Mouse (Mus musculus) embryo, embryonic 10 days (tissue): ENCODE results near the gene Ptges.
"Not testable (repeated sequence)": the region's sequence is repeated elsewhere in the genome, so short reads cannot be mapped to it uniquely, and the experiment has no call there.

Experiments used
- DNase-seq: peaks from one replicate; pipeline ENCODE4 v3.0.0-alpha.2; 2015; ENCODE audit warnings: low spot score

Gene Ptges

GRCm38 (mm10) chr2:30928893-30929482 lies 675 bp downstream of the Ptges start:
- DNase-seq, result peak; percentile 39

DNA sequence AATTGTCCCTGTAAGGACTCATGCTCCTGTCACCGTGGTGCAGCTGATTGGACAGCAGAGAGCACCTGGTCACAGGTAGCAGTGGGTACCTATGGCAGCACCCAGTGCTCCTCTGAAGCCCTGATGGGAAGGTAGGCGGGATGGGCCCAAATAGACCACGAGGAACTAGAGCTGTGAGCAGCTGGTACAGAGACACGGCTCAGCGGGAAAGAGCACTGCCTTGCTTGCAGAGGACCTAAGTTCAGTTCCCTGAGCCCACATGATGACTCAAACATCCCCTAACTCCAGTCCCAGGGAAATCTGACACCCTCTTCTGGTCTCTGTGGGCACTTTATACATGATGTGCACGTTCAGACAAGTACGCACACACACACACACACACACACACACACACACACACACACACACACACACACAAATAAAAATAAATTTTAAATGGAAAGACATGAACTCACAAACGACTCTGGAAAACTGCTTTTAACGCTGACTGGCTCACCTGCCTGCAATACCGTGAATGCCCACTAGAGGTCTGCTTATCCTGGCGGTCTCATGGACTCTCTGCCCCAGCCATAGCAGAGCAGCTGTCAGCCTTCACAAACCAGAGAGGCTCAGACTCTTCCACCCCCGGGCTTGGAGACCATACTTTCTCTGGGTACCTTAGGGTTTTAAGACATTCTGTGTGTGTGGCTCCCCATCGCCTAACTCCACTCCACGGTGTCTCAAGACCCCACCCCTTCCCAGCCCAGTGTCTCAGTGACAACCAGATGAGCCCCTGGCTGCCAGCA lies 1.6 kb downstream of the Ptges start:
- DNase-seq, result peak; percentile 87

DNA sequence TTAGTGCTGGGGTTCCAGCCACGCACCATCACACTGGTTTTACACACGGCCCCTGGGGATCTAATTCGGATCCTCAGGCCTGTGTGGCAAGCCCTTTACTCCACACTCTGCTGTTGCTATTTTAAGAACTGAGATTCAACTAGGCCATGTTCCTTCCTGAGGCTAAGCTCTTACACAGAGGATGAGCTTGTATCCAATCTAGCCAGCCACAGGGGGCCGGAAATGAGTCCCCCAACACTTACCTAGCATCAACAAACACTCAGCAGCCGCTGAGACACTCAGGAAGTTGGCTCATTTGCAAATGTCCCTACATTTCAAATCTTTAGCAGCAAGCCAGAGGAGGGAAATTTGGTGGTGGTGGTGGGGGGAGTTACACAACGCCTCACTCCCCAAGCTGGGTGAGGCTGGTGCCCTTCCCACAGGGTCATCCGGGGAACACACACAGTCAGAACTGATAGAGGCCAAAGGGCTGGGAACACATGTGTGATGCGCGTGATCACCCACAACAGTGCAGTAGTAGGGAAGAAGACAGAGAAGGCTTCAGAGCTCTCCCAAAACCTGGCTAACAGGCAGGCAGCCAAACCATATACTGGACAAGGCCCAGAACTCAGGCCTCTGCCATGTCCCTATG lies 2.4 kb downstream of the Ptges start:
- no peak for DNase-seq

- DNase-seq, result no peak
Measured at GRCm38 (mm10) chr2:30926381-30926780, 3.3 kb downstream of the Ptges start.

DNA sequence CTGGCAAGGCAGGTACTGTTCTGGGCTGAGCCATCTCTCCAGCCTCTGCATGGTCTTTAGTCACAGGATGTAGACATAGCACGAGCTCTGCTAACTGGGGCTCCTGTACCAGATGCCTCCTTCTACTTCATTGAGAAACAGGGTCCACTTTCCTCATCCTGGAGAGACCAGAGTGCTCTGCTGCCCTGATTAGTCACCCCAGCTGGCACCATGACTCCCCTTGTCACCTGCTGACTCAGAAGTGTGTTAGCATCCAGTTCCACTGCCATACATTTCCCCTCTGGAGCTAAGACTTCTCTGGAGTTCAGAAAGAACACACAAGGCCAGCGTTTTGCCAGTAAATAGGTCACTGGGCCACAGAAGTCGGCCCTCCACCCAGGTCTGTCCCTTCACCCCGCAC lies 4.5 kb downstream of the Ptges start:
- DNase-seq, result no peak

GRCm38 (mm10) chr2:30923099-30923498 lies 6.6 kb downstream of the Ptges start:
- no peak for DNase-seq

DNA sequence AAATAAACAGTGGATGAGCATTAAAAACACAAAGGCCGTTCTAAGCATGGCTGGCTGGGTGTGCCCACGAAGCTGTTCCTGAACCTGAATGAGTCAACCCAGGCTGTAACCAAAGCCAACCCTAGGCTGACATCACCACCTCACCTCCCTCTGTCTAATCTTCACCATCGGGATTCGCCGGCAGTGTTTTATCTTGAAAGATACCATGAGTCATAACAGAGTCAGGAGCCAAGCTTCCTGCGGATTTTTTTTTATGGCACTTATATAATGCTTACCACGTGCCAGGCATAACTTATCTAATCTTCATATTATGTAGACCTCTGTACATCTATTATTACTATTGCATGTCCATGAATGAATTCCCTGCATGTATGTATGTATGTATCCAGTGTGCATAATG lies 9.4 kb downstream of the Ptges start:
- no peak for DNase-seq

DNA sequence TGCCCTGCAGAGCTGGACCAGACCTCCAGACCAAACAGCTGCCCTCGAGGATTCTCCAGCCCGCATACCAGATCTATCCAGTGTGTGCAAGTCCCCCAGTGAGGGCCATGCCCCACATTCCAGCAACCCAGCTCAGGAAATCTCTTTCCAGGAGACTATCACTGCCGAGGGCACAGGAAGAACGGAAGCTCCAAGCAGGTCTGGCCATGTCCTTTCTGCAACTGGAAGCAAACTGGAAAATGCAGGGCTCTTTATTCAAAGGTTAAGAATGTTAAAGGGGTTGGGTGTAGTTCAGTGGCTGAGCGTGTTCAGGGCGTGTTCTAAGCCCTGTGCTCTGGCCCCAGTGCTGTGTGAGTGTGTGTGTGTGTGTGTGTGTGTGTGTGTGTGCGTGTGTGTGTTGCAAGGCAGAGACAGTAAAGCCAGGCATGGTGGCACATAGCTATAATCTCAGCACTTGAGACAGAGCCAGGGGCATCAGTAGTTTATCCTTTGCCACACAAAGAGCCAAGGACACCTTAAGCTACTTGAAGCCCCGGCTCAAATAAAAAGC lies 10.8 kb downstream of the Ptges start:
- DNase-seq, result peak; percentile 69

DNA sequence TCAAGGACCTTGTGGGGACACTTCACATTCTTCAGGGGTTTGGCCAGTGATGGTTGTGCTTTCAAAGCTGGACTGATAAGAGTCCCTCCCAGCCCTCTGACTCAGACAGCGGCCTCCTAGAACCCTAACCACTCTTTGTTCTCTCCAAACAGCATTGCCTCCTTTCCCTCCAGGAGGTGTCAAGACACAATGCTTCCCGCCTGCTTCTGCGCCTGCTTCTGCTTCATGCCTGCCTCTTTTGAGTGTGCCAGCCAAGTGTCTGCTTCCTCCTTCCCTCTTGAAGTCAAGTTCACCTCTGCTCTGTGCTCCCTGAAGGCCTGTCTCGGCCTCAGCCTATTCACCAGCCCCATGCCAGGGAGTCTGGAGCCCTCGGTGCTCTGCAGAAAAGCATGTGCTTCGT lies 11.5 kb downstream of the Ptges start:
- no peak for DNase-seq

GRCm38 (mm10) chr2:30917649-30918048 lies 12.0 kb downstream of the Ptges start:
- no peak for DNase-seq

DNA sequence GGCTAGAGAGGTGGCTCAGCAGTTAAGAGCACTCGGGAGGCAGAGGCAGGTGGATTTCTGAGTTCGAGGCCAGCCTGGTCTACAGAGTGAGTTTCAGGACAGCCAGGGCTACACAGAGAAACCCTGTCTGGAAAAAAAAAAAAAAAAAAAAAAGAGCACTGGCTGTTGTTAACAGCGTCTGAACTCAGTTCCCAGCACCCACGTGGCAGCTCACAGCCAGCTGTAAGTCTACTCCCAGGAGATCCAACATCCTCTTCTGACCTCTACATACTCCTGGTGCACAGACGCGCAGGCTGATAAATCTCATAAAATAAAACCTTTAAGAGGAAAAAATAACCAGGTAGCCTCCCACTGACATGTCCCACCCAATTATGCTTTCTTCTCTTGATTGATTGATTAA lies 13.7 kb downstream of the Ptges start:
- DNase-seq, result not testable (repeated sequence)

- DNase-seq, result no peak
Measured at GRCm38 (mm10) chr2:30915376-30915775, 14.3 kb downstream of the Ptges start.

- DNase-seq, result no peak
Measured at GRCm38 (mm10) chr2:30914836-30915235, 14.8 kb downstream of the Ptges start.

DNA sequence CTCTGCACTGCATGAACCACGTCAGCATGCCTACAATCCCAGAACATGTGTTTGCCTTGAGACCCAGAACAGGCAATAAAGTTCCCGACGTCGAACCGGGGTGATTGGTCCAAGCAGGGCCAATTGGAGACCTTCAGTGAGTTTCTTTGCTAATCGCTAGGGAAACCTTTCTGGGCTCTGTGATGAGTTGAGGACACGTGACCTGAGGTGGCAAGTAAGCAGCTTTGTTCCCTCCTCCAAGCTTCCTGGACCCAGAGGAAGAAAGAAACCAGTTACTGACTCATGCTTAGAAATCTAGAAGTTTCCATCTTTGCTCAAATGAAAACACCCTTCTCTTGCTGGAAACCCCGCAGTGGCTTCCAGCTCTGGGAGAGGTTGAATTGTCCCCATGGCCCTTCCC lies 16.6 kb downstream of the Ptges start:
- DNase-seq, result no peak

DNA sequence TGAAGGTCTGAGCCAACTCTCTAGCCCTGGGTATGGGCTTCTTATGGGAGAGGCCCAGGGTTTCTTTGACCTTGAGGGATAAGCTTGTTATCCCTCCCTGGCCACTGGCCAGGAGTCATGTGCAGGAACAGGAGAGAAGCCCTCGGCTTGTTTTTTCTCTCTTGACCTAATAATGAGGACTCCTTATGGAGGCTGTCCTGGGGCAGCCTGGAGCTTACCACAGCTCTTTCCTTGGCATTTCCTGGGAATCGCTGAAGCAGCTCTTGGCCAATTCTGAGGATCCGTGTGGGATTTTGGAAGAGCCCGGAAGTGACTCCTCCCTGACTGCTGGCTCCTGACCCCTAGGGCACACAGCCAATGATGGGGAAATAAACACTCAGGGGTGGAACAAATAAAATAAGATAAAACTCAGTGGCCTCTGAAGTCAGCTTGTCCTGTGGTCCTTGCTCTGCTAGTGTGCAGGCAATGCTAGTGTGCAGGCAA lies 17.3 kb downstream of the Ptges start:
- DNase-seq, result no peak

DNA sequence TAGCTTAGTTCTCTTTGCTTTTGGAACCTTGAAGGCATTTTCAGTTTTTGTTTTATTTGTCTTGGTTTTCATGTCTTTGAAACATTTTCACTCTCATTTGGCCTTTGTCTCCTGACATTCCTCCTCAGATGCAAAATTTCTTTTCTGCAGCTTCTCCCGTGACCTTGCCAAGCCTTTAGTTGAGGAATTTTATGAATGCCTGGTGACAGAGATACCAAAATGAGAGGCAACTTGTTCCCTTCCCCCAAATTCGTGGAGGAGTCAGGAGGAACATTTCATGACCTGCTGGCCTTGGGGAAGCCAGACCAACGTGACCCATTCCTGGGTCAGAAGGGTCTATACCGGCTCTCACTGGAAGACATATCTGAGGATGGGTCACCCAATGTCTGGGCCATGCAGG lies 23.0 kb downstream of the Ptges start:
- DNase-seq, result no peak

DNA sequence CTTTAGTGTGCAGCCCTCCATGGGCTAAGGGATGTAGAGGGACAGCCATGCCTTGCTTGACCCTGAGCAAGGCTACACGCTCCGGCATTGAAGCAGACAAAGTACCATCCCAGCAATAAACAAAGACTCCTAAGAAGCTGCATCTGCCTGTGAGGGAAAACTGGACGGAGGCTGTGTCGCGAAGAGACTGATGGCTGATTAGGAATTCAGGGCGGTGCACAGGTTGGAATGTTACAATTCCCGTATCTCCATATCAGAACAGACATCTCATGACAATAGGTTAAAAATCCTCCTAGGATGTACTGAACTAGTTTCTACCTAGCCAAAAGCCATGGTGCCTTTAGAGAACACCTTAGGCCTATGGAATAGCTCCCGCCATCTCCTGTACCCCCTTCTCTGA lies 23.8 kb downstream of the Ptges start:
- no peak for DNase-seq

DNA sequence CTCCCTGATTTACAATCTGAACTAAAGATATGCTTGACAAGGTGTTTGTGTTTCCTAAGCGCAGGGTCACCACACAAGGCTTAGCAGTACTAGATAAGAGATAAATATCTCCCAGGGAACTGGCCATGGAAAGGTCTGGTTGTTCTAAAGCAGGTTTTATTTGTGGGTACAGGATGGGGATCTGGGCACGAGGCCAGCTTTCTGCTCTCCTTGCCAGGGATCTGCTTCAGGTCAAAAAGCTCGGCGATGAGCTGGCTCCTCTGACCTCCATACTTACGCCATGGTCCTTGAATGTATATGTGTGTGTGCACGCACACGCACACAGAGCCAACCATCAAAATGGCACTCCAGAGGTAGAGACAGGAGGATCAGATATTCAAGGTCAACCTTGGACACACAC lies 24.7 kb downstream of the Ptges start:
- DNase-seq, result no peak

DNA sequence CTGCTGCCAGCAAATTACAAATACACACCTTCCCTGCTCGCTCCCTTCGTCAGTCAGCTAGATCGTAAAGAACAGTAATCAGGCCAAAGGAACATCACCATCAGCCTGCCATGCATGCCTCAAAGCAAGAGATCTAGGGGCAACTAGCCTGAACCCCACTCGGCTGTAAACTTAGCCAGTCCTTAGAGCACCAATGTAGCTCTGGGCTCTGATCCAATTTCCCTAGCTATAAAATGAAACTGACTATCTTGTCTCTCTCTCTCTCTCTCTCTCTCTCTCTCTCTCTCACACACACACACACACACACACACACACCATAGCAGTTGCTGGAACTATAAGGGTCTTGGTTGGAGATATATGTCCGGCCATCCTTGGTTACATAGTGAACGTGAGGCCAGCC lies 25.4 kb downstream of the Ptges start:
- DNase-seq, result no peak

- DNase-seq, result peak; percentile 73
Measured at GRCm38 (mm10) chr2:30902726-30903722, 26.6 kb downstream of the Ptges start.

- no peak for DNase-seq
Measured at GRCm38 (mm10) chr2:30902256-30902655, 27.4 kb downstream of the Ptges start.
